Mouse (Mus musculus) cerebellum, postnatal 25 days (tissue): ENCODE results near the gene Col4a1.

Experiments used
- DNase-seq, 2 experiments: peaks; one replicate each; pipeline ENCODE4 v3.0.0; 2021; ENCODE audit warnings: mixed read lengths in 2 of 2

Col4a1 gene

GRCm38 (mm10) chr8:11327722-11328417, 15.2 kb upstream of the Col4a1 start:
- no peak for DNase-seq

DNA sequence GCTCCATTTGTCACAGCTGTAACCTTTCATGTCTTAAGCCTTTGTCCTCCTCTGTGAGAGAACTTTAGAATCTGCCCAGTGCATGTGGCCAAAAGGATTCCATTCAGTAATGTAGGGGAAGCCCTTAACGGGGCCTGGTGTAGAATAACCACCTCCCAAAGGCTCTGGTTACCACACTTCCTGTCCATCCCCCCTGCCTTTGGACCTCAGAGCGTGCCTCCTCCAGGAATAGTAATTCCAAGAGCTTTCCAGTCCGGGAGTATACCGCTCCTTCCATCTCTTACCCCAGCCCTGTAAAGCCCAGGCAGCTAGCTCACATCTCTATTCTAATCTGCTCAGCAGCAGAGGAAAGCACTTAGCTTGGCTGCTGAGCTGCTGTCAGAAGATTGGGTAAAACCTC, 14.7 kb upstream of the Col4a1 start:
- DNase-seq = no peak

DNA sequence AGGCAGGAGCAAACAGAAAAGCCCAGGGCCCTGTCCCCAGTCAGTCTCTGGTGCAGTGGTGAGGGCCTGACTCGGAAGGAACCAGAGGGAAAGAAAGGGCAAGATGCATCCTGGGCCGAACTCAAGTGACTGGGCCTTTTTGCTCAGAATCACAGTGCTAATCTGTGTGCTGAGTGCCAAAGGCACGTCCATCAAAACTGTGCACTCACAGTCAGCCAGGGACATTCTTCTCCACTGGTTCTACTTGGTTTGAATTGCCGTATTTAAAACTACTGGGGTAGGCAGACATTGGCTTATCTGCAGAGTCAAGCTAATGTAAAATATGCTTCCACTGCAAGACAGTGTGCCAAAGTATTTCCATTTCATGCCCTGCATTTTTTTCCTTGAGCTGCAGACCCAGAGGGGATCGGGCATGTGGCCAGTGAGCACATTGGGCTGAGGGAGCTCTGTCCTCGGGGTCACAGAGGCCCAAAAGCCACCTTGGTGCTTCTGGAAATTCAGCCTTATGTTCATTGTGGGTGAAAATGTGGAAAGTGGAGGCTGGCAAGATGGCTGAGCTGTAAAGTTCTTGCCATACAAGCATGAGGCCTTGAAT, 12.3 kb upstream of the Col4a1 start:
- DNase-seq = no peak

- no peak for DNase-seq
Measured at GRCm38 (mm10) chr8:11323681-11324080, 11.1 kb upstream of the Col4a1 start.

- no peak for DNase-seq
Measured at GRCm38 (mm10) chr8:11322724-11323585, 10.3 kb upstream of the Col4a1 start.

- DNase-seq = no peak
Measured at GRCm38 (mm10) chr8:11321841-11322240, 9.2 kb upstream of the Col4a1 start.

- no peak for DNase-seq
Measured at GRCm38 (mm10) chr8:11319405-11319804, 6.8 kb upstream of the Col4a1 start.

GRCm38 (mm10) chr8:11316118-11316517, 3.5 kb upstream of the Col4a1 start:
- DNase-seq = no peak

GRCm38 (mm10) chr8:11315179-11315943, 2.7 kb upstream of the Col4a1 start:
- DNase-seq = no peak

DNA sequence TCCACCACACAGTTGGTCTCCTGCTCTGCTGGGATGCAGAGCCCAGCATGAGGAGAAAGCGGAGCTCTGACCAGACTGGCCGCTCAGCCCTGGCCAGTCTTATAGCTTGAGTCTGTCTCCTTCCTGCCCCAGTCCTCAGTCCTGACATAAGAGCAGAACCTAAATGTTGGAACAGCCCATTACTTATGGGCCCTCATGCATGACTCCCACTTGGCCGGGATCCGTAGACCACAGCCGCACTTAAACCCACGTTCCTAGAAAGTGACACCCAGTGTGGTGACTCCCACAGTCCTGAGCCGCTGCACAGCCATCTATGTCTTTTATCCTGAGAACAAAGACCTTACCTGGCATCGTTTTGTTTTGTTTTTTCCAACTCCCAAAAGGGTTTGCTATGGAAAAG, 2.0 kb upstream of the Col4a1 start:
- DNase-seq = no peak

DNA sequence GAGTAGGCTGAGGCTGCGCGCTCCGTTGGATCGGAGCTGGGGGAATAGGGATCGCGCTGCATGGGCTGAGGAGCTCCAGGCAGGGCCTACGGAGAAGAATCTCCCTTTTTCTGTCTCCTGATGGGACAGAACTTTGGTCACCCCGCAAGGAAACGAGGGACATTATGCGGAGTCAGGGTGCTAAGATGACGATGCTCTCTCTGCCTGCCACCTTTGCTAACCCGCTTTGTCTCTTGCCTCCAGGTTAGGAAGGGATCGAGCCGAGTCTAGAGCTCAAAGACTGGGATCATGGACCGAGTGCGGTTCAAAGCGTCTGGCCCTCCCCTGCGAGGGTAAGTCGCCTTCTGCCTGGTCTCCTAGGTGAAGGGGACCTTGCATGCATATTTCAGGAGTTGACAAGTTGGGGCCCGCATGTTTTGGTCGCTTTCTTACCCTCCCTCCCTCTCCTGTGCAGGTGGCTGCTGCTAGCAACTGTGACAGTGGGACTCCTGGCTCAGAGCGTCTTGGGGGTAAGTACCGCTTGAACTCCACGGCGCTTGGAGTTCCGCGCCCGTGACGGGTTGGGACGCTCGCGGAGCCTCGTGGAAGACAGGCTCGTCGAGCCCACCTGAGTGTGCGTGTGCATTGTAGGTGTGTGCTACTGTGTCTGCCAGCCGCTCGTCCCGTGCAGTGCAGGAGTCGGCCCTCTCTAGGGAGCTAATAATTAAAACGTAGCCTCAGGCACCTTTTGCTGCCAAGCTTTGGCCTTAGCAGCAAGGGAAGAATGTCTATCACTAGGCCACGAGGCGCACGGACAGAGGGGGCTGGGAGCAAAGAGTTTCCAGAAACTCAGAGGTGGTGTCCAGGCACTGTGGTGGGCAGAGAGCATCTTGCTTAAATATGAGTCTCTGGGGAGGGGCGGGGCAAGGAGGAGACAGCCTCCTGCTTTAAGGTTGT, 818 bp upstream of the Col4a1 start:
- DNase-seq = peak in 1 of 2 experiments; percentile 12

GRCm38 (mm10) chr8:11311681-11312348, 811 bp downstream of the Col4a1 start:
- no peak for DNase-seq

- DNase-seq = no peak
Measured at GRCm38 (mm10) chr8:11310049-11310448, 2.6 kb downstream of the Col4a1 start.

GRCm38 (mm10) chr8:11309226-11309625, 3.4 kb downstream of the Col4a1 start:
- no peak for DNase-seq

DNA sequence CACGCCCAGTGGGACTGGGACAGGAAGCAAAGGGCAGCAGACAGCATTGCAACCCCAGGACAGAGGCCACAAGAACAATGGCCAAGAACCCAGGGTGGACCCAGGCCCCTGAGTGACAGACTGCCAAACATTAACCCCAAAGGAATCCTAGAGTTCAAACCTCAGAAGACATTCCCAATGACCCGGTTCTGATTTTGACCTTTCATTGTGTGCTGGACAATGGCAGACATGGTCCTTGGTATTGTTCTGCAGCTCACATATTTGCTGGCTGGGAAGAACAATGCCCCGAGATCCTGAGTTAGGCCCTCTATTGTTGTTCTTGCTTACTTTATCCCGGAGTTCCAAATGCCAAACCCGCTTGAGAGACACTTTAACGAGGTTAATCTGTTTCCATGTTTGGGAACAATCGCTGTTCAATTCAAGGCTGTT, 4.0 kb downstream of the Col4a1 start:
- no peak for DNase-seq

DNA sequence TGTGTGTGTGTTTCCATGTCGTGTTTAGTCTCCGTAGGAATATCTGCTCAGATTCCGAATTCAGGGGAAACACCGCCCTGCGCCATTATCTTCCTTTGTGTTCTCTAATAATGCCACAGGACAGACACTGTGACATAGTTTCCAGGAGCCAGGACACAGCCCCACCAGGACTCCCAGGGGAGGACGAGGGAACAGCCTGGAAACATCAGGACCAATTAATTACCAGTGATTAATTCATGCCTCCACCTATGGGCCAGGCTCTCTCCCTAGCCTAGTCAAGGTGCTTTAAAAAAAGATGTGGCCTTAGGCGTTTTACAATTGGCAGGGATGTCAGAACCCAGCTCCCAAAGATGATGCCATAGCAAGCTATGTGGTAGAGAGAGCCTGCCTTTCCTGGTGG, 5.2 kb downstream of the Col4a1 start:
- no peak for DNase-seq

GRCm38 (mm10) chr8:11305539-11305938, 7.1 kb downstream of the Col4a1 start:
- no peak for DNase-seq

GRCm38 (mm10) chr8:11304027-11304601, 8.5 kb downstream of the Col4a1 start:
- no peak for DNase-seq

- DNase-seq = no peak
Measured at GRCm38 (mm10) chr8:11300436-11300835, 12.2 kb downstream of the Col4a1 start.

- DNase-seq = no peak
Measured at GRCm38 (mm10) chr8:11299317-11299602, 13.4 kb downstream of the Col4a1 start.
